Mouse (Mus musculus) adrenal gland, adult (tissue): Measurements from ENCODE around the gene Mga.

Experiments used
- DNase-seq, 2 experiments: peaks; one replicate each; pipeline ENCODE4 v3.0.0; 2022 to 2023; ENCODE audit warnings: low spot score in 1 of 2; ENCODE audit not compliant: inconsistent age in 2 of 2

Gene Mga

DNA sequence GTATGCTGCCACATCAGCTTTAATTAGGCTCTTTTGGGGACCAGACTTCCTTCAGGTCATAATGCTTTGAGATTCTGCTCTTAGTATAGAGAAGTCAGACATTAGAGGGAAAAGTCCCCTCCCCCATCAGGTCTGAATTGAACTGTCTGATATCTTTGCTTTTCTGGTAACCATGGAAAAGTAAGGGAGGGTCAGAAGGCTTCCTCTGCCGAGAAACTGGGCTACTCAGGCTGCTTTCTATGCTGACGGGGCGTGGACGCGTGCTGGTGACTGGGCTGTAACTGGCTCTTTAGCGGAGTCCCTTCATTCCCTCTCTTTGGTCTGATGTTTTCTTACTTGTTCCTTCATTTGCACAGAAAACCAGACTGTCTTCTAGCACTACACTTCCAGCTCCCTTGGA lies 89.3 kb downstream of the Mga start:
- no peak for DNase-seq

DNA sequence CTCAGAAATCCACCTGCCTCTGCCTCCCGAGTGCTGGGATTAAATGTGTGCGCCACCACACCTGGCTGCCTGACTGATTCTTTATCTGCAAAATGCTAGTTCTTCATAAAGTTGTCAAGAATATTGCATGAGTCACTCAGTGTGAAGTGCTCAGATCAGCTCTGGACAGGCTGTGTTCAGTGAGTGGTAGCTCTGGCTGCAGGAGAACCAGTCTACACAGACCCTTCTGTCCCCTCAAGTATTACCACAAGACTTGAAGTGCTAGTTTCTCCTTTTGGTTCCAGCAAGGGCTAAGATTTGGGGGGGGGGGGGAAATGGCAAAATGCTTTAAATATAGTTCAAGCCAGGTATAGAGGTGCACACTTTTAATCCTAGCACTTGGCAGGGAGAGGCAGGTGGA lies 90.4 kb downstream of the Mga start:
- no peak for DNase-seq

DNA sequence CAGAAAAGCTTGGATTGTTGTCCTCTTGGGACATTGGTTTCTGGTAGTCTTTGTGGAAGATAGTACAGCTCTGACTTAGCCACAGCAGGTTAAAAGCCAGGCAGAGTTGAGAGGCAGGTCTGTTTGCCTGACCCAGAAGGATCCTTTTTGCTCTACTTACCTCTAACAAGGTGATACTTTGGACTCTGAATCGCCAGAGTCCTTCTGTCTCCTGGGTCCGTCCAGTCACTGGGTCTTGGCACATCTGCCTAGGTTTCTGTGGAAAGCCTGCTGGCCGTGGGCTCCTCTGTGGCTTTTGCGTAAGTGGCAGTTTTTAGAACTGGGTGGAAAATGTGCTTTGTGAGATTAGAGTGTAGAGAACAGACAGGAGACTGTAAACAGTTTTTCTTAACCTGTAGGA lies 91.9 kb downstream of the Mga start:
- DNase-seq: no peak

DNA sequence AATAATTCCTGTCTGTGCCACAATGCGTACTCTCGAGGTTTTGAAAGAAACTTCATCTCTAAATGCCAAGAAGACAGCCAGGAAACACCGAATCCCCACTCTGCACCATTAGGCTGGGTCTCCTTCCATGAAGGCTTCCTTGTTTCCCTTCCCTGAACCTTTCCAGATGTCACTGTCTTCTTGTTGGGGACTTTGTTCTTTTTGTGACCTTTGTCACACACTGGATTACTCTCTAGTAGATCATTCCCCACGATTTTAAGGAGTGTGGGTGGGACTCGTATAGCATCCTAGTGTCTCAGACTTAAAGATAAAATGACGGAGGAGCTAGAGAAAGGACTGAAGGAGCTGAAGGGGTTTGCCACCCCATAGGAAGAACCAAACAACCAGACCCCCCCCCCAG lies 93.9 kb downstream of the Mga start:
- DNase-seq: no peak

DNA sequence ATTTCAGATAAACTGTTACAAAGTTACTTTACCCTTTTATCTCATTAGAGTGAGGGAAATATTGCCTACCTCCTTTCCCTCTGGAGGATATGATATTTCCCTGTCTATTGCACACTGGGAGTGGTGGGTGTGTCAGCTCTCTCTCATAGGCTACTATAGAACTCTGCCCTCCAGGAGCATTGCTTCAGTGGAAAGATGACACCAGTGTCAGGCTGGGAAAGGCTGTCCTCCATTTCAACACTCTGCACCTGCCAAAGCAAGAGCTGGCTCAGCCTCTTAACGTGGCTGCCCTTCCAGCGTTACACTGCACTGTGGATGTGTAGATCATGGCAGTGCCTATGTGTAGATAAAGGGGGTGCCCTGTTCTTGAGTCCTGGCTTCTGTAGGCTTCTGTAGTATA lies 95.3 kb downstream of the Mga start:
- no peak for DNase-seq

DNA sequence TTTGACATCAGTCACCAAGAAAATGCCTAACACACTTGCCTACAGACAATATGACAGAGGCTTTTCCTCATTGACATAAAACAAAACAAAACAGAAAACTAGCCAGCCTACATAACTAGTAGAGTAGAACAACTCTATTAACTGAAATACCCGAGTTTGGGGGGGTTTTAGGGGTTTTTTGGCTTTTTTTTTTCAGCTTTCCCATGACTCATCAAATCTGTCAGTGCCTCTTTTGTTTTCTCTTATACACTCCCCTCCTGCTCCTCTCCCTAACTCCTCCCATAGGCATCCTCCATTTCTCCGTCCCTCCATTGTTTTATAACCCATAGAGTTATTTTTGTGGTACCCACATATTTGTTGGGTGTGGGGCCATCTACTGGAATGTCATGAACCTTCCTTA lies 96.5 kb downstream of the Mga start:
- DNase-seq: no peak

DNA sequence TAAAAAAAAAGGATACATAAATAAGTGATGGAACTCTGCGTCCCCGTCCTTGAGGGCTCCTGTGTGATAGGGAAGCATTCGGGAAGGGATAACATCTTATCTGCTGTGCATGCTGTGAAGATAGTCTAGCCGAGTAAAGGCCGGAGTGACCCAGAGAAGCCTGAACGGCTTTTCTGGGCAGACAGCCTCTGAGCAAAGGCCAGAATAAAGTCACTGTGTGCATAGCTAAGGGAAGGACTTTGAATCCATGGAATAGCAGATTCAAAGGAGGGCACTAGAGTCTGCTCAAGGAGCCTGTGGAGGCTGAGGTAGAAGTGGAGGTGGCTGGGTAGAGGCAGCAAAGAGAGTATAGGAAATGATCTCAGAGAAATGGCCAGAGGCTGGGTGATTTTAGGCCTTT lies 97.8 kb downstream of the Mga start:
- no peak for DNase-seq

DNA sequence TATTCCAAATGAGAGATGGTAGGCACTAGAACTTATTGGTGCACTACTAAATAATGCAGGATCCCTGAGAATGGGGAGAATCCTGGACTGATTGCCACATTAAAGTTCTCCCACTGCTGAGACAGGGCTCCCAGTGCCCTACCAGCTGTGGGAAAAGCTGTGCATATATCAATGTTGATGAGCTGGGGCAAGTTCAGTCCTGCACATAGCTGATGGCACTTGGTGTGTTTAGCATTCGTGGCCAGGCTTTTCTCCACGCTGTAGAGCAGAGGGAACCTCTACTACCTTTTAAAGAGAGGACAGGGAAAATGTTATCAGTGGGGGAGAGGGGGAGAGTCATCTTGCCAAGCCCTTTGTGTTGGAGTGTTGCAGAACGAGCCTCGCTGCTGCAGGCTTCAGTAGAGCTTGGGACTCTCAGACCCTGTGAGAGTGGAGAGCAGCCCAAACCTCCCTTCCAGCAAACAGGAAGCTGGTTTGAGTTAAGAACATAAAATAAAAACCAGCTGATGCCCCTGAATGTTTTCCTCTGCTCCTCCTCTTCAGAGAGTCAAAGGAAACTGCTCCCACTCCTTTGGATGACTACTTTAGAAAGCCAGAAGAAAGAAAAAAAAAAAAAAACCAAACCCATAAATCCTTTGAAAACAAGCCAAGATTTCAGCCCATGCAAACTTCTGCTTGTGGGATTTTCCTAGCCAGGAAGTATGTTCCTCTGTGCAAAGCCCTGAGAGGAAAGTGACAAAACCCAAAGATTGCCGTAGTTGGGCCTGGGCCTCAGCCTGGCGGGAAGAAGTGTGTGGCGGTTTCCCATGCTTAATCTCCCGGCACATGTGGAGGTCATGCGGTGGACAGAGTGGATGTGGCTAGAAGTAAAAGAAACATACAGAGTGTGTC lies 98.6 kb downstream of the Mga start:
- DNase-seq: peak in 1 of 2 experiments; percentile 59

DNA sequence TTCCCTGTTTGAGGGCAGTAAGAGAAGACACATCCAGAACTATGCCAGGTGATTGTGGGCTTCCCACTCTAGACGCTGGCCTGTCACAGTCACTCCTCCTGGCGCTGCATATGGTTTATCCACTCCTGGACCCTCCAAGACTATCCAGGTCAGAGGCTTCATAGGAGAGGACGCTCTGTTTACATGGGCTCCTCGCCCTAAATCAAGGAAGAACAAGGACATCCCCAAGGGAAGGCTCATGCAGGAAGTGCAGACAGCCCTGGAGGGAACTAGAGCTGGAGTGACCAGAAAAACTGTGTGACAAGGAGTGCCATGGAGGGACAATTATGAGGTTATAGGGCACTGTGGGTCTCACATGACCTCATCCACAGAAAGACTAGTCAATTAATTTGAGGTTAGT lies 100.3 kb downstream of the Mga start:
- DNase-seq: no peak

DNA sequence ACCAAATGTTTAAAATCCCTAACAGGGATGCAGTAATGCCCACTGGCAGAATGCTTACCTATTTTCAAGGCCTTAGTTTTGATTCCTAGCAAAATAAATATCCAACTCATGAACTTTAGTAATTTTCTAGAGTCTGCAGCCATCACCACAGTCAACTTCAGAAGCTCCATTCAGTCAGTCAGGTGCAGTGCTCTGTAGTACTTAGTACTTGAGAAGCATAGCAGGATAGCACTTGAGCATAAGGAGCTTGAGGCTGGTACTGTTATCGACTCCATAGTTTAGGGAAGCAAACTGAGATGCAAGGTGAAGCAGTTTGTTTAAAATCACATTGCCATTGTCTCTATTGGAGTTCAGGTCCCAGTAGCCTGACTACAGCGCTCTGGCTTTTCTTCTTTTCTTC lies 102.7 kb downstream of the Mga start:
- no peak for DNase-seq

DNA sequence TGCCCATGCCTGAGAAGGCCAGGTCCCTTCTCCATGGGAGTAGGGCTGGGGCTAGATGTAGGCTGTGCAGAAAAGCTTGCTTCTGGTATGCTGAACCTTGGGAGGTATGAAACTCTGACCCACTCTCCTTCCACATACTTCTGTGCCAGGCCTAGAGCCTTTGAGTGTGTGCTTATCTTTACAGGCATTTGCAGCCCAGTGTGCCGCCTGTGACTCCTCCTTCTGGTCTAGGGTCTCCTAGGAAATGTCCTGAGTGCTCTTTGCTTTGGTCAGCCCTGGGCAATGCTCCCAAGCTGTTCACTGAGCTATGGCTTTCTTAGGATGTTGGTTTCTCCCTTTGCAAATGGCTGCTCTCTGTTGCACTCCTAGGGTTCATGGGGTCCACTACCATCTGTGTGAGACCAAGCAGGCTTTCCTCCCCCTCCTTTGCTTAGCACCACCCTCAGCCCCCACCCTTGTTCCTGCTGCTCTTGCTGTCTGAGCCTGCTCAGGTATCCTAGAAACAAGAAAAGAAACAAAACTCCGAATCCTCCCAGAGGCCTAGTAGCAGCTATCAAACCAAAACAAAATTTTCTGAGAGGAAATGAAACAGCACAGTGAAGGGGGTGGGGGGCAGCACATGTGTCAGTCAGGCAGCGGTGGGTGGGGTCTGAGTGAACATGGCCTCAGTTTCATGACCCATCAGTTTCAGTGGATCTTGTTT lies 104.0 kb downstream of the Mga start:
- no peak for DNase-seq

DNA sequence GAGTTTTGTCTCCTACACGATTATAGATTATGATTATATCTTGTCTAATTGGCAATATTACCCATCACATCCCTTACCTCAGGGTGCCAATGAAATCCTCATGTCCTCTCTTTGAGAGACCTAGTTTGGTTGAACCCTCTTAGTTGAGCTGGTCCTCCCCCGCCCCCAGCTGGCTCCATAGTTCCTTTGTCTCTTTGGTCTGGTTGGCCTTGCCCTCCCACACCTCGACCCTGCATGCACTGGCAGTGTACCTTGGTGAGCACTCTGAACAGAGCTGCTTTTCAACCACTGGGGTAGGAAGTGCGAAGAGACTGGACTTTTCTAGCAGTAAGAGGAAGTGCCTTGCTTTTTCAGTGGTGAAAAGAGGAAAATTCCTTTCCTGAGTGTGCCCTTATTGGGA lies 104.9 kb downstream of the Mga start:
- DNase-seq: no peak

DNA sequence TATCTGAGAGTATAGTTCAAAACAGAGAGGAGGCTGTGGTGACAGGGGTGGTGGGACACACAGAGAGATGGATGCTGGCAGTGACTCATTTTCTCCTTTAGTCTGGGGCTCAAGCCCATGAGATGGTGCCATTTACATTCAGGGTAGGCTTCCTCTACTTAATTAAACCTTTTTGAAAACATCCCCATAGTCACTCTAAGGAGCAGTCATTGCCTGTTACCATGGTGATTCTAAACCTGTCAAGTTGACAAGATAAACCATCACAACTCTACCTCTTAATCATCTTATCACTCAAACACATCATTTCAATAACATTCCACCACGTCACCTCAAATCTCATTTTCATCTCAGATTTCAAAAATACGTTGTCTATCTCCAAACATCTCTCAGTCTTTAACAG lies 106.9 kb downstream of the Mga start:
- DNase-seq: no peak

DNA sequence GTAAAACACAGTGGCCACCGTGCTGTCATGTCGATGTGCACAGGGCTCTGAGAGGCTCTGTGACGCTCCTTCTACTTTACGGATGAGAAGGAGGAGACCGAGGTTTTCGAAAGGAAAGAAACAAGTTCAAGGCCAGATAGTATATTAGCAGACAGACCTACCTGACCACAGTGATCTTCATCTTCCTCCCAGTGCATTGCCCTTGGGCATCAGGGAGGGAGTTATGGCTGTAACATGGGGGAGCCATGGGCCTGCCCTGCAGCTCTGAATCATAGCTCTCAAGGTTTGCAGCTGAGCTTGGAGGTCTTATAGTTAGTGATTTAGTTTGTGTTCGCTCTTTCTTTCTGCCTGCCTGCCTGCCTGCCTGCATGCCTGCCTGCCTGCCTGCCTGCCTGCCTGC lies 109.7 kb downstream of the Mga start:
- peak in 1 of 2 experiments; percentile 75 for DNase-seq

DNA sequence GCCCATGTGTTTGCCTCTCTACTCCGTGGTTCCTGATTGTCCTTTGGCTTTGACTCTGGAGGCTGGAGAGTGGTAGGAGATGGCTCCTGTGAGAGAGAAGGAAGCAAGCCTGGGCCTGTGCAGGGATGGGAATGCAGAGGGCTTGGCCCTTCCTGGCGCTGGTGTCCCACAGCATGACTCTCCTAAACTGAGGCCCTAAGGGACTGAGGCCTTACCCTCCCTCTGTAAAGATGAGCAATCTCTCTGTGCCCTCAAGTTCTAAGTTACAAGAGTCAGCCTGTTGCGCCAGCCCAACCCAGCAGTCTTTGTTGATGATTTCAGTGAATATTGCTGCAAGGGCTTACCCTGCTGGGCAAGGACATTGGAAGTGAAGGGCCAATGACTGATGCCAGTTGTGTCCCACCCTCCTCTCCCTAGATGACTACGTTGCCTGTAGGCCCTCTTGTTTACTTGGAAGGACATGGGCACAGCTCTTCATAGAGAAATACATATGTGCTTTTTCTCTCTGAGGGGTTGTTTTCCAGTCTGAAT lies 110.7 kb downstream of the Mga start:
- peak in 1 of 2 experiments; percentile 85 for DNase-seq

DNA sequence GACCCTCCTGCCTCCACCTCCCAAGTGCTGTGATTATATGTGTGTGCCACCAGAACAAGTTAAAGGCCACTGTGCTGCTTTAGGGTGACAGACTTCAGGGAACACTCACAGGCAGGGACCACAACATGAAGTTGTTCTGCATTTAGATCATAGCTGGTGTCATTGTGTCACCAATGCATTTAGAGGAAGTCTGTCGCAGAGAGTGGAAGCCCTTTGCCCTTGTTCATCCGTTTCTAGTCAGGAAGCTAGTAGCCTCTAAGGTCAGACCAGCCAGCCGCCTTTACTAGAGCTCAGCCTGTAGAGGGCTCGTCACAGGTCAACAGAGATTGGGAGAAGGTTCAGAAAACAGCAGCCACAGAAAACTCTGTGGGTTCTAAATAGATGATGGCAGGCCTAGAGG lies 111.6 kb downstream of the Mga start:
- DNase-seq: peak in 1 of 2 experiments; percentile 60

DNA sequence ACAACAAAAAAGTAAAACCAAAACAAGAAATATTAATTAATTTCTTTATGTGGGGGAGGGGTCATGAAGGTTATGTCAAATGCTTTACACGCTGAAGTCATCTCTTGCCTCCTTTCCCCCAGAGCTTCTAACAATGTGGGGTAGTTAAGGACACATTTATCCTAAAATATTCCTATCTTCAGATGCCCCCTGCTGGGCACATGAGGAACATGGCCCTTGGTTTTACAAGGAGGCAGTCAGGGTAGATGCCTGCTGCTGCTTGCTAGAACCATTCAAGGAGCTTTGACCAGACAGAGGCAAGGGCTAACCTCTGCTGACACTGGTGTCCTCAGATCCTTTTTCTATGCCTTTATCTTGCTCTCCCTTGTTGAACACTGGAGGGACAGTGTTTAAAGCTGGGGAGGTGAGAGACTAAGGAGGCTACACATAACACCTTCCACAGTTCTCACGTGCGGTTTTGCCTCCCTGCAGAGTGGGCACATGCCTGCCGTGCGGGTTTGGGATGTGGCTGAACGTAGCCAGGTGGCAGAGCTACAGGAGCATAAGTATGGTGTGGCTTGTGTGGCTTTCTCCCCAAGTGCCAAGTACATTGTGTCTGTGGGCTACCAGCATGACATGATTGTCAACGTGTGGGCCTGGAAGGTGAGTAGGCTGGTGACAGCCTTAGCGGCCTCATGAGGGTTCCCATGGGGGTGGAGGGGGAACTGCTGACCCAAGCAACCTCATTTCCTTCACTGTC lies 114.6 kb downstream of the Mga start:
- DNase-seq: peak; percentile 49 to 86

DNA sequence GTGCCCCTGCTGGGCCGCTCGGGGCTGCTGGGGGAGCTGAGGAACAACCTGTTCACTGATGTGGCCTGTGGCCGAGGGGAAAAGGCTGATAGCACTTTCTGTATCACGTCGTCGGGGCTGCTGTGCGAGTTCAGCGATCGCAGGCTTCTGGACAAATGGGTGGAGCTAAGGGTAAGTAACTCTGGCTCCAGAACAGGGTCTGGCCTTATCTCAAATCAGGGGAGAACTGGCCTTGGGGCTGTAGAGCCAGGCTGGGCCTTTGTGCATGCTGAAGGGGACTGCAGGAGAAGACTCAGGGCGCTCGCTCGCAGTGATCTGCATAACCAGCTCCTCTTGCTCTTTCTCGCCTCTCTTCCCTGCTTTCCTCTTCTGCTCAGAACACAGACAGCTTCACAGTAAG lies 115.9 kb downstream of the Mga start:
- peak; percentile 61 to 65 for DNase-seq

DNA sequence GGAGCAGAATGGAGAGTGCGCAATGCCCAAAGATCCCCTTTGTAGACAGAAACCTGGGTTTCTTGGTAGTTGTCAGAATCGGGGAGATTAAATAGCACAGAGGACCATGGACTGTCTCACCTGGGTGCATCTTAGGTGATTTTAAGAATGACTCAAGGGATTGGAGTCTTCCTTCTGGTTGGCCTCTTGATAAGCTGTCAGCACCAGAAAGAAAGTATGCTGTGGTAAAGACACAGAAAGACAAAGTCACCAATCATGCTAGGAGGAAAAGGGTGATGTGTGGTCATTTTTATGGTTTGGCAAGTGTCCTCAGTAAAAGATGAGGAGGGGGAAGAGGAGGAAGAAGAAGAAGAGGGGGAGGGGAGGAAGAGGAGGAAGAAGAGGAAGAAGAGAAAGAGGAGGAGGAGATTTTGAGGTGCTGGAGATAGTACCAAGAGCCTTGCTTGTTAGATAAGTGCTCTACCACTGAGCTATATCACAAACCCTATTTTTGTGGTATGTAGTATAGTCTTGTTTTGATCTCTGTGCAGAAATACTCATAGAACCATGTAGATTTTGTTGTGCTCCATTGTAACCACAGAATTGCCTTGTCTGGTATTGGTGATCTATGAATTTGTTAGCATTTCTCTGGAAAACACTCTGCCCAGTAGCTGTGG lies 116.9 kb downstream of the Mga start:
- no peak for DNase-seq

DNA sequence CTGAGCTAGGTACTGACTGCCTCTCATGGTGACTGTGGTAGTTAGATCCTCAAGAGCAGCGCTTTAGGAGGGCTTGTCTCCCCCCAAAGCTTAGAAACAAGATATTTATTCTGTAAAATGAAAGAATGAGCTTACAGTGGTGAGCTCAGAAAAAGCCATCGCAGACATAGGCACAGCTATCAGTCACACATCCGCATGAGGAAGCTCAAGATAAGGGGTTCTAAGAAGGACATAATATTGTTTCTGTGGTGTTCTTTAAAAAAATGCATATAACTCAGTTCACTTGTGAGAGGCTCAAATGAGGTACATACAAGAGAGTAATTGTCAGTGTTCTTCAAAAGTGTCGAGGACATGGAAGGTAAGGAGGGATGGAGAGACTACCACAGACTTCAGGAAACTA lies 118.9 kb downstream of the Mga start:
- no peak for DNase-seq

DNA sequence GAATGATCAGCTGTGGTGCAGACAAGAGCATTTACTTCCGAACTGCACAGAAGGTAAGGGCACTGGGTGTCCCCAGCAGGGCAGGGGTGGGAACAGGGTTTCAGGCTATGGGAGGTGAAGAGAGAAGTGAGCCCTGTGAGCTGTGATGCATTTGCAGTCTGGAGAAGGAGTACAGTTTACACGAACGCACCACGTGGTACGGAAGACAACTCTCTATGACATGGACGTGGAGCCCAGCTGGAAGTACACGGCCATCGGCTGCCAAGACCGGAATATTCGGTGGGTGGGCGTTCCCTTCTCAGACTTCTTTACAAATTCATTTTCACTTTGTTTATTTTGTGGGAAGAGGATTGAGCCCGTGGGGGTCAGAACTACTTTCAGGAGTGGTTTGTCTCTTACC lies 120.6 kb downstream of the Mga start:
- DNase-seq: no peak
